Mouse (Mus musculus) kidney, adult 2 months (tissue): ENCODE results near the gene Slc7a11. TPM values are rescaled to one million over a fixed set of nuclear protein-coding genes. Genes with fewer than 3 reads are reported as not detected.

ENCODE experiments used
- DNase-seq: peaks from one replicate; pipeline ENCODE4 v3.0.0; 2021
- H3K27ac ChIP-seq: fragments of 200-500 bp; 2 replicates; pipeline ENCODE4 v1.5.1; 2012; ENCODE audit warnings: low read depth, low read length, control low read depth, inconsistent platforms; ENCODE audit not compliant: insufficient read depth
- H3K27me3 ChIP-seq: fragments of 200-500 bp; replicated peaks from 2 replicates; pipeline ENCODE4 v1.6.1; 2012; ENCODE audit warnings: mild to moderate bottlenecking, moderate library complexity, low read length, inconsistent platforms; ENCODE audit not compliant: control insufficient read depth, insufficient read depth
- H3K36me3 ChIP-seq: fragments of 200-500 bp; 2 replicates; pipeline ENCODE4 v1.6.1; 2012; ENCODE audit warnings: mild to moderate bottlenecking, moderate library complexity, low read length, inconsistent platforms; ENCODE audit not compliant: control insufficient read depth, insufficient read depth
- H3K4me1 ChIP-seq: fragments of 200-500 bp; 2 replicates; pipeline ENCODE4 v1.6.1; 2011; ENCODE audit warnings: low read length; ENCODE audit not compliant: control insufficient read depth, insufficient read depth
- H3K4me3 ChIP-seq: fragments of 200-500 bp; 2 replicates; pipeline ENCODE4 v1.5.1; 2011; ENCODE audit warnings: mild to moderate bottlenecking, low read depth, low read length, control low read depth; ENCODE audit not compliant: insufficient read depth
- CTCF ChIP-seq: fragments of 200-500 bp; conservative IDR thresholded peaks from 2 replicates; pipeline ENCODE4 v1.5.1; 2011; ENCODE audit warnings: low read depth, mild to moderate bottlenecking, control low read depth, low read length, moderate library complexity, mixed read lengths; ENCODE audit not compliant: insufficient read depth, insufficient read length
- POLR2A ChIP-seq: fragments of 200-500 bp; IDR thresholded peaks from one replicate; pipeline ENCODE4 v1.6.1; 2011; ENCODE audit warnings: low read depth, low read length, control low read depth
- WGBS: fragments of 180-500 bp; shearing (Covaris S2); methylation state at CpG from one replicate; pipeline ENCODE4 v1.1.7; 2018; 5-methylcytosine and 5-hydroxymethylcytosine counted together
- polyA plus RNA-seq: library from polyadenylated mRNA; depleted of rRNA; stranded (reverse); fragments of >200 nt; gene quantifications from 2 replicates; pipeline ENCODE4 v1.2.3, GENCODE M21; 2012

The Slc7a11 gene
- polyA plus RNA-seq, 1 experiment = 0.23 TPM

DNA sequence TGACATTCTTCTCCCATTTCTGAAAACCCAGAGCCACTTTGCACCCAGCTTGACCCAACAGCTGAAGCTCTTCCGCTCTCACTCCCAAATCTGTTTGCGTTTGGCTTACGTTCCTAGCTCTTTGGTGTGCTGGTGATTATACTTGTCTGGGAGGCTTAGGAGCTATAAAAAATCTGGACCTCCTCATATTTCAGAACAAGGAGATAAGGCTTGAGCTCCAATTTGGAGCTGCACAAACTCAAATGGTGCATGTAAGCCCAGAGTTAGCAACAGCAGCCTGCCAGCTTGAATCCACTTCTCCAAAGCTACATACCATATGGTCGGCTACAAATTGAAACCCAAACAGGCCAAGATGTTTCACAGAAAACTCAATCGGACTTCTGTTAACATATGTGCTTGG, 498.6 kb downstream of the Slc7a11 start:
- DNase-seq = peak; percentile 62
- H3K4me3 ChIP-seq = no peak overlapping the region
- H3K27ac ChIP-seq = peak overlapping the region; percentile 56; the same call in 1 of the 2 replicates
- TF ChIP-seq CTCF (no peak), POLR2A (no peak)
- 69% methylated on average over 5 of the region's 5 CpGs for WGBS
- no peaks in the 10 kb centered on the region for H3K27me3 ChIP-seq
- no peaks in the 10 kb centered on the region for H3K4me1 ChIP-seq
- no peaks in the 10 kb centered on the region for H3K36me3 ChIP-seq

GRCm38 (mm10) chr3:49937611-49938010, 505.8 kb downstream of the Slc7a11 start:
- TF ChIP-seq CTCF (no peak), POLR2A (no peak)

GRCm38 (mm10) chr3:49929496-49929895, 513.9 kb downstream of the Slc7a11 start:
- Histone ChIP-seq H3K27me3 (no peaks in the 10 kb centered on the region), H3K36me3 (no peaks in the 10 kb centered on the region), H3K27ac (peak overlapping the region; percentile 38), H3K4me1 (no peaks in the 10 kb centered on the region), H3K4me3 (no peak overlapping the region)
- TF ChIP-seq CTCF (no peak), POLR2A (no peak)
- peak; percentile 20 for DNase-seq

More at GRCm38 (mm10) chr3:49937611-49938010, 505.8 kb downstream of the Slc7a11 start:
- Histone ChIP-seq H3K27me3 (no peaks in the 10 kb centered on the region), H3K4me1 (no peaks in the 10 kb centered on the region), H3K36me3 (no peaks in the 10 kb centered on the region), H3K4me3 (no peak overlapping the region), H3K27ac (no peak overlapping the region)
- no peak for DNase-seq
- 85% methylated on average over 2 of the region's 2 CpGs for WGBS

- DNase-seq = peak; percentile 60
These were observed 514.7 kb downstream of the Slc7a11 start for GRCm38 (mm10) chr3:49928509-49929263.

DNA sequence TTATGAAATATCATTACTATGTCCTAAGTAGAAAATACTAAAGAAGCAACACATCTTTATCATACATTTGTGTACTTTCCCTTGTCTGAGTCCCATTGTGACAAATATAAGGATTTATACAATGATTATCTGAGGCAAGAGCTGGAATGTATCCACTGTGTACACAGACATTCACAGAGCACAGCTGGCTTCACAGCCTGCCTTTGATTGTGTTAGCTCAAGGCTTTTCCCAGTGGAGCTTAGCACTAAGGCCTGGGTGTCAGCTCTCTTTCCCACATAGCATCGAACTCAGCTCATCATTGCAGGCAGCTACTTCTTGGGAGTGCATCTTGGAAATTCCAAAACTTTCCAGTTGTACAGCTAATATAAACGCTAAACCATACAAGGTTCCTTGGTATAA, 529.5 kb downstream of the Slc7a11 start:
- no peak overlapping the region for H3K27ac ChIP-seq
- no peaks in the 10 kb centered on the region for H3K27me3 ChIP-seq
- 79% methylated on average over 2 of the region's 2 CpGs for WGBS

More at GRCm38 (mm10) chr3:49928509-49929263, 514.7 kb downstream of the Slc7a11 start:
- TF ChIP-seq POLR2A = no peak
- TF ChIP-seq CTCF = no peak
- Histone ChIP-seq H3K27ac (no peak overlapping the region), H3K4me1 (no peaks in the 10 kb centered on the region), H3K4me3 (no peak overlapping the region), H3K27me3 (no peaks in the 10 kb centered on the region), H3K36me3 (no peaks in the 10 kb centered on the region)
- WGBS = 45% methylated on average over 4 of the region's 4 CpGs

GRCm38 (mm10) chr3:49910922-49911321, 532.5 kb downstream of the Slc7a11 start:
- no peak for DNase-seq
- H3K27me3 ChIP-seq = no peaks in the 10 kb centered on the region
- no peak overlapping the region for H3K4me3 ChIP-seq
- no peaks in the 10 kb centered on the region for H3K4me1 ChIP-seq
- no peaks in the 10 kb centered on the region for H3K36me3 ChIP-seq
- no peak overlapping the region for H3K27ac ChIP-seq
- TF ChIP-seq CTCF = no peak
- TF ChIP-seq POLR2A = no peak
- WGBS = 49% methylated on average over 1 of the region's 1 CpGs

More for the DNA sequence above, 529.5 kb downstream of the Slc7a11 start:
- H3K36me3 ChIP-seq = no peaks in the 10 kb centered on the region
- no peaks in the 10 kb centered on the region for H3K4me1 ChIP-seq
- TF ChIP-seq CTCF (no peak), POLR2A (no peak)
- H3K4me3 ChIP-seq = no peak overlapping the region
- DNase-seq = no peak

DNA sequence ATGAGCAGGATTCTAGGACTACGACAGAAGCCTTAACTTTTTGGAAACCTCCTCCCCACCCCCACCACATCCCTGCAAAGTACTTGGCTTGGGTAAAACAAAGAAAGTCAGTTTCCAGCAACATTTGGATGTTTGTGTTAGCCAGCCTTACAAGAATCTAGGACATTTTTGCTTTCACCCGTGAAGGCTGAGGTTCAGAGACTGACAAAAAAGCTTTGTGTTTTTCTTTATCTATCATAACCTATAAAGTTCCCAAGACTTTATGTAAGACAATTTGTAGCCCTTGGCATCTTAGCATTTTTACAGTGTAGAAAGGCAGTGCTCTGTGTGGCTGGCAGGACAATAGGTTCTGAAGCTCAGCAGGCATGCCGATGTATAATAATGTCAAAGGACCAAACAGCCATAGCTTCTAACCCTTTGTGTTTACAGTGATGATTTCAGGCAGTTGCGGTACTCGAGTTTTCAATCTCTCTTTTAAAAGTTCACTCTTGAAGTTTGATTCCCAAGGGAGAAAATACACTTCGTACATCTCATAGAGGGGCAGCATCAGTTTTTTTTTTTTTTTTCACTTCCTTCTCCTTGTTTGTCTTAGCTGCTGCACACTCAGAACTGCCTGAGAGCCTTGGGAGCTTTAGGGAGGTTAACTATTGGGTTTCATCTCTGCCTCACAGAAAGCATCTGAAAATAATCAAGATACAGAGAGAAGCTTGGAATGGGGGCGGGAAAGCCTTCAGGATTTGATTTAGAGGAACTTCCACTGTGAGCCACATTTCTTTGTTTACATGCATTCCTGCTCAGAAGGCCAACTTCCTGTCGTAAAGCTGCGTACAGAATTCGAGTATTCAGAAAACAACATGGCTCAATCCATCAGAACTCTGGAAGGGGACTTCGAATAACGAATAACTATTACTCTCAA, 534.7 kb downstream of the Slc7a11 start:
- TF ChIP-seq POLR2A (no peak), CTCF (no peak)
- DNase-seq = peak; percentile 75
- peak overlapping the region; percentile 76 for H3K27ac ChIP-seq

More for the DNA sequence above, 534.7 kb downstream of the Slc7a11 start:
- Histone ChIP-seq H3K4me3 (no peak overlapping the region), H3K4me1 (no peaks in the 10 kb centered on the region), H3K36me3 (no peaks in the 10 kb centered on the region), H3K27me3 (no peaks in the 10 kb centered on the region)
- WGBS = 20% methylated on average over 12 of the region's 12 CpGs
